Mouse (Mus musculus): Measurements from ENCODE around the gene Pafah1b3.

DNA sequence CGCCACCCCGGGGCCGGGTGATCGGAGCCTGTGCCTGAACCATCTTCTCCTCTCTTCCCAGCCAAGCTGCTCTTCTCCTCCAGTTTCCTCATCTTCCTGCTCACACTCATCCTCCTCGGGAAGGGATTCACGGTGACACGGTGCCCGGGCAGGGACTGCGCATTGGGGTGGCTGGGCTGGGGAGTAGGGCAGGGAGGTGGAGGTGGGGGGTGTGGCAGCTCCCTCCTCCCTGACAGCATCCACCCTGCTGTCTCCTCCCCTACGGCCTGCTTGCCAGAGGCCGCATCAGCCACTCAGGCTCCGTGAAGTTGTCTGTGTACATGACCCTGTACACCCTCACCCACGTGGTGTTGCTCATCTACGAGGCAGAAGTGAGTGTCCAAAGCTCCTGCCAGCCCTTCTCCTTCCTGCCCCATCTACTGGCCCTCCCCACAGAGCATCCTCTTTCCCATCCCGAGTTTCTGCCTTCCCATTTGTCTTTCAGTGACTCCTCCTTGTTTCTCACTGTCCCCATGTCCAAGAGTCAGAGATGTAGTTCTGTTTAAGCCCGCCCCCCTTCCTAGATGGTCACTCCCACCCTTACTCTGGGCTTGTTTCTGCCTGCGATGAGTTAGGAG lies 11.0 kb upstream of the Pafah1b3 start:
- TF ChIP-seq CTCF (IDR thresholded peaks at IDR 0.05; ENCODE audit: extremely low read depth, insufficient read length, insufficient replicate concordance, low read depth, low read length): no peak
- TF ChIP-seq POLR2A (IDR thresholded peaks at IDR 0.05; ENCODE audit: low read depth, low read length): no peak

Measured in small intestine, adult 2 months (tissue).